16 mouse cellular contexts compared by ENCODE assay signal in genomic region chr14:83751876-83752275, GRCm38 (mm10).
"Had no signal": no experiment of that assay in that cellular context is flagged by ENCODE, and none has a peak within 500 bp of the region (broad histone marks: within the 10 kb centered on the region; RNA-seq: fewer than 3 reads in every experiment).

No protein-coding gene starts in this region.

- H3K4me1 ChIP-seq: lung, embryonic 15.5 days; midbrain, embryonic 10.5 days; midbrain, embryonic 12.5 days; neural tube, embryonic 12.5 days; stomach, embryonic 15.5 days had no signal

- ATAC-seq: lung, postnatal 0 days; midbrain, embryonic 16.5 days had no signal

- H3K27ac ChIP-seq: lung, embryonic 15.5 days; midbrain, embryonic 10.5 days; midbrain, embryonic 12.5 days; neural tube, embryonic 12.5 days; stomach, embryonic 15.5 days; stomach, postnatal 0 days had no signal

- H3K9ac ChIP-seq: lung, embryonic 15.5 days; midbrain, embryonic 12.5 days; neural tube, embryonic 12.5 days; stomach, embryonic 15.5 days had no signal

- H3K27me3 ChIP-seq: lung, embryonic 15.5 days; midbrain, embryonic 12.5 days; neural tube, embryonic 12.5 days; stomach, embryonic 15.5 days had no signal

- H3K36me3 ChIP-seq: lung, embryonic 15.5 days; midbrain, embryonic 10.5 days; midbrain, embryonic 12.5 days; neural tube, embryonic 12.5 days; stomach, embryonic 15.5 days had no signal

- H3K4me2 ChIP-seq: lung, embryonic 15.5 days; midbrain, embryonic 12.5 days; neural tube, embryonic 12.5 days; stomach, embryonic 15.5 days had no signal

- DNase-seq: lung, adult 18-20 months; lung, postnatal 14 days; lung, postnatal 4 days; midbrain, embryonic 14.5 days; right cerebral cortex, postnatal 14 days; thymus, adult 2 months; thymus, postnatal 25 days; thymus, postnatal 4 days had no signal

- H3K9me3 ChIP-seq: lung, embryonic 15.5 days; midbrain, embryonic 10.5 days; midbrain, embryonic 12.5 days; neural tube, embryonic 12.5 days; stomach, embryonic 15.5 days had no signal

- H3K4me3 ChIP-seq: lung, embryonic 15.5 days; midbrain, embryonic 10.5 days; midbrain, embryonic 12.5 days; neural tube, embryonic 12.5 days; stomach, embryonic 15.5 days had no signal
